Mouse (Mus musculus) layer of hippocampus, adult 2 months (tissue): ENCODE data around the gene Gtf2i. TPM values are rescaled to one million over a fixed set of nuclear protein-coding genes. Genes with fewer than 3 reads are reported as not detected.

Experiments used
- DNase-seq, 2 experiments: peaks; one replicate each; pipeline ENCODE4 v3.0.0; 2022; ENCODE audit warnings: low spot score in 2 of 2
- H3K27ac ChIP-seq: fragments of 200-600 bp; 2 replicates; pipeline ENCODE4 v1.8.1; 2022
- H3K4me3 ChIP-seq: fragments of 200-600 bp; 2 replicates; pipeline ENCODE4 v1.8.1; 2022; ENCODE audit warnings: mild to moderate bottlenecking
- CTCF ChIP-seq: fragments of 200-600 bp; conservative IDR thresholded peaks from 2 replicates; pipeline ENCODE4 v1.8.1; 2022; ENCODE audit warnings: antibody characterized with exemption, mild to moderate bottlenecking, moderate library complexity
- total RNA-seq, 2 experiments: library from RNA; stranded (reverse); gene quantifications; 2 replicates each; pipeline ENCODE4 v1.2.3; 2021

Gtf2i gene
- total RNA-seq, 2 experiments from 2014 or later: 222 to 227 TPM

GRCm38 (mm10) chr5:134284921-134285320 lies 29.6 kb downstream of the Gtf2i start:
- H3K4me3 ChIP-seq: no peak overlapping the region
- DNase-seq: no peak
- TF ChIP-seq CTCF: no peak
- H3K27ac ChIP-seq: no peak overlapping the region

DNA sequence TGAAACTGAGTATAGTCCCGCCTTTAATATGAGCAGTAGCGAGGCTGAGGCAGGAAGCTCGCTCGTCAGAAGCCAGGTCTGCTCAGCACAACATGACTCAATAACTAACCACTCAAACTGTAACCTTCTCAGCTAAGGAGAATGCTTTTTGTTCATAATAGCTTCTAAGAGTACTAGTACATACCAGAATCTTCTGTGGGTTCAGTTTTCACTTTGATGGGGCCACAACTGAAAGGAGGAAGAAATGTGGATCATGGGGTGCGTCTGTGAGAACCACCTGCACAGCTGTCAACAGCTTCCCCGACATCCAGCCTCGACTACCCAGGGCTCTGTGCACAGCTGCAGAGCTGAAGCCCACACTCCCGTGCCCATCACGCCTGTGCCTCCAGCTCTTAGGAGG lies 32.0 kb downstream of the Gtf2i start:
- DNase-seq: no peak
- Histone ChIP-seq H3K4me3 (no peak overlapping the region), H3K27ac (no peak overlapping the region)
- TF ChIP-seq CTCF: no peak

- no peak overlapping the region for H3K27ac ChIP-seq
- no peak for TF ChIP-seq CTCF
- H3K4me3 ChIP-seq: no peak overlapping the region
- DNase-seq: no peak
These were observed 32.5 kb downstream of the Gtf2i start for GRCm38 (mm10) chr5:134282076-134282475.

DNA sequence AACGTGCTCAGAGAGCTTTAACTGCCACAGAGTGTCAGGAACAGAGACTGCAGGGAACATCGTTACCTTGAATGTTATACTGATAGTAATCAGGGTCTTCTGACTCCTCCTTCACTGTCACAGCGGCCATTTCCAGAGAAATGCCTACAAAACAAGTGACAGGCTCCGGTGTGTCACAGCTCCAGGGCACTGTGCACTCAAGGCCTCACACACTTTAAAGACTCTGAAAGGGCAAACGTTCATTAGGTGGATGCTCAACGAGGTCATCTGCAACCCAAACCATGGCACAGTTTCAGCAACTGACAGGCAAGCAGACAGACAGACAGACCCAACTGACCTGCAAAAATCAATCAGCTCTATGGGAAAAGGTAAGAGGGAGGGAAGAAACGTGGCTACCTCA lies 35.2 kb downstream of the Gtf2i start:
- no peak for TF ChIP-seq CTCF
- H3K4me3 ChIP-seq: no peak overlapping the region
- DNase-seq: no peak
- H3K27ac ChIP-seq: no peak overlapping the region

DNA sequence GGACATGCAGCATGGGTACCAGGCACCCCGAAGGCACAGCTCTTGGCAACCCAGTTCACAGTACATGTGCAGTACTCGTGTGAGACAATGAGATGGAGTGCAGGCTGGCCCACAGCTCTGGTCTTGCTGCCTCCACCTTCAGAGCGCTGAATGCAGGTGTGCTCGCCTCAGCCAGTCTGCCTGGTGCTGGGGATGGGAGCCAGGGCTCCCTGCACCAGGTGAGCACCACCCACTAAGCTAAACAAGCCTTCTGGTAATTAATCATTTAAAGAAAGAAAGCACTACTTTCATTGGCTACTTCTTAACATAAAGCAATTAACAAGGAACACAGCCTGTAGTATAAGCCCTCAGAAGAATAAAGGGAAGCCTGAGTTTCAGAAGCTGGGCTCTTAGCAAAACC lies 37.5 kb downstream of the Gtf2i start:
- no peak for TF ChIP-seq CTCF

GRCm38 (mm10) chr5:134275556-134275955 lies 39.0 kb downstream of the Gtf2i start:
- Histone ChIP-seq H3K4me3 (no peak overlapping the region), H3K27ac (peak overlapping the region; percentile 29; the same call in 1 of the 2 replicates)
- no peak for DNase-seq
- TF ChIP-seq CTCF: no peak

More for the DNA sequence above, 37.5 kb downstream of the Gtf2i start:
- Histone ChIP-seq H3K4me3 (no peak overlapping the region), H3K27ac (no peak overlapping the region)
- no peak for DNase-seq

- DNase-seq: no peak
- Histone ChIP-seq H3K27ac (peak overlapping the region; percentile 29; the same call in 1 of the 2 replicates), H3K4me3 (no peak overlapping the region)
- peak; percentile 40 for TF ChIP-seq CTCF
These were observed 39.5 kb downstream of the Gtf2i start for GRCm38 (mm10) chr5:134275021-134275420.

- Histone ChIP-seq H3K4me3 (no peak overlapping the region), H3K27ac (peak overlapping the region; percentile 28; the same call in 1 of the 2 replicates)
- DNase-seq: no peak
- TF ChIP-seq CTCF: no peak
These were observed 40.8 kb downstream of the Gtf2i start for GRCm38 (mm10) chr5:134273761-134274160.

DNA sequence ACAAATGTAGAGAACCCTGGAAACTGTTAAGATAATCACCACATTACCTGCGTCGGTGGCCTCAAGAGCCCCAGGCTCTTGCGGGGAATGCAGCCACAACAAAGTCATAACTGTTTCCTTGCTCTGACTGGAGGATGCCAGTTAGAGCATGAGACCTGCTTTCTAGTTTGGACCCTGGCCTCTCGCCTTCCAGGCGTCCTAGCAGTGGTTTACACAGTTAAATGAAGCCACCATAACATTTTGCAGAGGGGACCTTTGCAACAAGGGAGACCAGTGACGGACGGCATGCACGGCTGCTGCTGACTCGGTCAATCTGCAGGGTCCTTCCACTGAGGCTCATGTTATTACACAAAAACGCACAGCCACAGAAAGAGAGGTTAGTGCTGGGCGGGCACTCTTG lies 41.8 kb downstream of the Gtf2i start:
- no peak for TF ChIP-seq CTCF
- H3K27ac ChIP-seq: peak overlapping the region; percentile 29; the same call in 1 of the 2 replicates
- H3K4me3 ChIP-seq: no peak overlapping the region
- no peak for DNase-seq

GRCm38 (mm10) chr5:134271421-134271820 lies 43.1 kb downstream of the Gtf2i start:
- no peak overlapping the region for H3K4me3 ChIP-seq
- no peak for DNase-seq
- TF ChIP-seq CTCF: no peak
- peak overlapping the region; percentile 46; the same call in 1 of the 2 replicates for H3K27ac ChIP-seq

GRCm38 (mm10) chr5:134270566-134270965 lies 44.0 kb downstream of the Gtf2i start:
- H3K4me3 ChIP-seq: no peak overlapping the region
- no peak for DNase-seq
- peak overlapping the region; percentile 60; the same call in 1 of the 2 replicates for H3K27ac ChIP-seq
- TF ChIP-seq CTCF: no peak

DNA sequence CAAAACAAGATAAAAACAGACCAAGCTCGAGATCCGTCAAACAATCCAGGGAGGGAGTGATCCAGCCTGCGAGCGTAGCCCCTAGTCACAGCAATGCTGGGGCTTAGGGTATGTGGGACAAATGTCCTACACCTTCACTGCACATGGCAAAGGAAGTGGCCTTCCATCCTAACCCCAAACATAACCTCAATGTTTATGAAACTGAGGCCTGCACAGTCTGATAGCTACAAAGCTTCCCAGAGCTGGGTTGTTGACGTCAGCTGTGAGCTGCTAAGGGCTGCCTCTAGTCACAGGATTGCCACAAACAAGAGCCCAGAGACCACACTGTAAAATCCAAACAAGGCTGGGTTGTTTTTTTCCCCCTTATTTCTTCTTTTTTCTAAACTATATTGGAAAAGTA lies 44.8 kb downstream of the Gtf2i start:
- H3K4me3 ChIP-seq: no peak overlapping the region
- DNase-seq: no peak
- H3K27ac ChIP-seq: peak overlapping the region; percentile 60
- no peak for TF ChIP-seq CTCF

DNA sequence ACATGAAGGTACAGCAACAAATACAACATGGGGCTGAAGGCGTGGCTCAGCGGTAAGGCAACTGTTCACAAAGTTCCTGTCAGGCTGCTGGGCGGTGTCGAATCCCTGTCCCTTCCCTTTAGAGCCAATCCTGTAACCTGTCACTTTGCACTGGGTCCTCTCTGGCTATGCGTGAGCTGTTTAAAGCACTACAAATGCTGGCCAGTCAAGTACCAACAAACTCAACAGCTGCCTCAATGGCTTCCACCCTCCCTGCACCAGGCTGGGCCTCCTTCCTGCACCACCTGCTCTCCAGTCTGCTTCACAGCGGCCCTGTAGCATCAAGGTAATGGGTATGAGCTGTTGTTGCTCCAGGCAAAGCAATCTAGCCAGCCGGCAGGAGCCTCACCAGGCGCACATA lies 45.8 kb downstream of the Gtf2i start:
- Histone ChIP-seq H3K4me3 (no peak overlapping the region), H3K27ac (peak overlapping the region; percentile 48; the same call in 1 of the 2 replicates)
- DNase-seq: no peak
- TF ChIP-seq CTCF: no peak

DNA sequence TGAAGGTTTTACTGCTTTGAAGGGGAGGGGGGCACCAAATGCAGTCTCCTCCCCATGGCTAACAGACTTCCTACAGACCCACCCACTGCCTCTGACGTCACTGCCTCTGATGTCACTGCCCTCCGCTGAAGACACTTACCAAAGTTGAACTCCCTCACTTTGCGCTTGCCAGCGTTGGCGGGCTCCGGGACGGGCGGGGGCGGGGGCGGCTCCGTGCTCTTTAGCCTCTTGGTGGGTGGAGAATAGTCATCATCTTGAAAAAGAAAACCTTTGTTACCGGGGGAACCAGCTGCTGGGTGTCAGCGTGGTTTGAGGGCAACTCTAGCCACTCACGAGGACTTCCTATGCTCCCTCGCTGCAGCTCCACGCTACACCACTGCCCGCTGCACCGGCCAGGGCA lies 48.2 kb downstream of the Gtf2i start:
- TF ChIP-seq CTCF: no peak
- no peak overlapping the region for H3K27ac ChIP-seq
- H3K4me3 ChIP-seq: no peak overlapping the region
- no peak for DNase-seq

DNA sequence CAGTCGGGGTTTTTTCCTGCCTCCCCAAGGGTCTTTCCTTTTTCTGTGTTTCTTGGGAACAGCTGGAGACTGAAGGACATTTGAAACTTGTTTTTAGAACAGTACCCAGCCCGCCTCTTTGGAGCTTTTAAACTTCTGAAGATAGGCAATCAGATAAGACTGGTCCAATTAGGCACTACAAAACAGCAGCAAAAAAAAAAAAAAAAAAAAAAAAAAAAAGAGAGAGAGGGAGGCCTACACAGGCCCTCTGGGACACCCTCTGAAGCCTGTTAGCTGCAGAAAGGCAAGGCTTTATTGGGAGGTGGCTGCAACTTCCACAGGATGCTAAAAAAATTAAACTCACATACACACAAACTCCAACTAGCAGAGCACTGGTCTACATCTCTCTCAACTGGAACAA lies 48.7 kb downstream of the Gtf2i start:
- TF ChIP-seq CTCF: no peak
- H3K27ac ChIP-seq: no peak overlapping the region
- H3K4me3 ChIP-seq: no peak overlapping the region
- DNase-seq: no peak
